Mouse (Mus musculus) lung, adult 2 months (tissue): ENCODE data around the gene Actc1. TPM values are rescaled to one million over a fixed set of nuclear protein-coding genes. Genes with fewer than 3 reads are reported as not detected.

ENCODE experiments used
- DNase-seq: peaks from one replicate; pipeline ENCODE4 v3.0.0; 2022
- H3K4me1 ChIP-seq: fragments of 200-500 bp; 2 replicates; pipeline ENCODE4 v1.6.1; 2011; ENCODE audit warnings: low read length; ENCODE audit not compliant: control insufficient read depth, insufficient read depth
- H3K4me3 ChIP-seq: fragments of 200-500 bp; replicated peaks from 2 replicates; pipeline ENCODE3; 2011; ENCODE audit warnings: low read depth, mild to moderate bottlenecking, control low read depth, low read length; ENCODE audit errors: extremely low read depth
- CTCF ChIP-seq: fragments of 200-500 bp; IDR thresholded peaks from 2 replicates; pipeline ENCODE4 v1.5.1; 2011; ENCODE audit warnings: mild to moderate bottlenecking, low read length, control low read depth; ENCODE audit not compliant: insufficient read depth
- POLR2A ChIP-seq: fragments of 200-500 bp; IDR thresholded peaks from 2 replicates; pipeline ENCODE4 v1.6.1; 2011; ENCODE audit warnings: low read depth, mild to moderate bottlenecking, control low read depth, low read length, borderline replicate concordance; ENCODE audit errors: extremely low read depth
- WGBS: fragments of 180-500 bp; shearing (Covaris S2); methylation state at CpG from one replicate; pipeline ENCODE4 v1.1.7; 2018; 5-methylcytosine and 5-hydroxymethylcytosine counted together
- polyA plus RNA-seq: library from polyadenylated mRNA; depleted of rRNA; stranded (reverse); fragments of >200 nt; gene quantifications from 2 replicates; pipeline ENCODE4 v1.2.3, GENCODE M21; 2012

Gene Actc1
- polyA plus RNA-seq, 1 experiment, result 721 TPM

DNA sequence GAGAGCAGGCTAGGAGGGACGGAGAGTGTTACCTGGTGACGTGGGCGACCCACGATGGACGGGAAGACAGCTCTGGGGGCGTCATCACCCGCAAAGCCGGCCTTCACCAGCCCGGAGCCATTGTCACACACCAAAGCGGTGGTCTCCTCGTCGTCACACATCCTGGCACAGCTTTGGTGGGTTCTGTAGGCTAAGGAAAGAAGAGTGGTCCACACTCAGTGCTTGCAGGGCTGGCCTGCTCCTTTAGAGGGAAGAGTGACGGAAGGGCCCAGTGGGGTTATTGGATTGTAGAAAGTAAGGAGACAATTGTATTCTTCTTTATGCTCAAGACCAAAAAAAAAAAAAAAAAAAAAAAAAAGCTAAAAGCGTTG, 1.5 kb downstream of the Actc1 start:
- TF ChIP-seq CTCF, result no peak
- no peak for TF ChIP-seq POLR2A
- H3K4me3 ChIP-seq, result no peak overlapping the region
- DNase-seq, result no peak
- 83% methylated on average over 14 of the region's 14 CpGs for WGBS
- no peaks in the 10 kb centered on the region for H3K4me1 ChIP-seq

DNA sequence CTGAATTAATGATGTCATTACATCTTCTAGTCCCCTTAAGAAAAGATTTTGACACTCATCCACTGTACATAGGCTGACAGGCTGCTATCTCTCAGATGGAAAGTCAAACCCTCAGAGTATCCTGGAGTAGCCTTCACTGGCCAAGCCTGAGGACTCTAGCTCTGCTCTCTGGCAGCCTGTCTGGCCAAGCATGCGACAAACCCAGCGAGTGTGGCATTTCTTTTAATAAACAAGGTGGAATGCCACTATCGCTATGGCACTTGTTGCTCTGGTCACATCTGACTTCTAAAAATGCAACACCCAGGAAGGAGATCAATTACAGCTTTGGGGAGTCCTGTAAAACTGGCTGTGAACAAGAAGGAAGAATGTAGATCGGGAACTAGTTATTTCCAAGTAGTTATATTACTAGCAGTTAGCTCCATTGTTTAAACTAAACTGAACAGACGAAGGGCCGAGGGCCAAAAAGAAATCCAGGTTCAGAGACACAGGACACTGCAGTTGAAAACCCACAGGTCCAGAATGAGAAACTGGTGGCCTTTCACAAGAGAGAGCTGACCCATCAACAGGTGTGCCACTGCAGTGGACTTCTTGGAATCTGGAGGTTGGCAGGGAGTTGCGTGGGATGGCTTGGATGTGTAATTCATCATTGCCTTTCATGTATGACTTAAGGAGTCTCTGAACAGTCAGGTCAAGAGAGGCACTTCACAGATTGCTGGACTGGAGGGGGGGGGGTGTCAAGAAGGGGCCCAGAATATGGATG, 2.1 kb downstream of the Actc1 start:
- DNase-seq, result no peak
- H3K4me3 ChIP-seq, result no peak overlapping the region
- WGBS, result 80% methylated on average over 7 of the region's 7 CpGs
- TF ChIP-seq CTCF (no peak), POLR2A (no peak)
- no peaks in the 10 kb centered on the region for H3K4me1 ChIP-seq

DNA sequence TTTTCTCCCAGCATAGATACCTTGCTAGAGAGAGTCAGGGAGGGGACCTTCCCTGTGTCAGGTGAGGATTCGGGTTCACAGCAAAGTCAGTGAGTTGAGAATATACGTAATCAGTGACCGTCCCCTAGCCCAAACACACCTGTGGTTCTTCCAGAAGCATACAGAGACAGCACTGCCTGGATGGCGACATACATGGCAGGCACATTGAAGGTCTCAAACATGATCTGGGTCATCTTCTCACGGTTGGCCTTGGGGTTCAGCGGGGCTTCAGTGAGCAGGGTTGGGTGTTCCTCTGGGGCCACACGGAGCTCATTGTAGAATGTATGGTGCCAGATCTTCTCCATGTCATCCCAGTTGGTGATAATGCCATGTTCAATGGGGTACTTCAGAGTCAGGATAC, 3.2 kb downstream of the Actc1 start:
- DNase-seq, result no peak
- TF ChIP-seq CTCF, result no peak
- TF ChIP-seq POLR2A, result no peak
- WGBS, result 88% methylated on average over 7 of the region's 7 CpGs
- H3K4me3 ChIP-seq, result no peak overlapping the region
- no peaks in the 10 kb centered on the region for H3K4me1 ChIP-seq

DNA sequence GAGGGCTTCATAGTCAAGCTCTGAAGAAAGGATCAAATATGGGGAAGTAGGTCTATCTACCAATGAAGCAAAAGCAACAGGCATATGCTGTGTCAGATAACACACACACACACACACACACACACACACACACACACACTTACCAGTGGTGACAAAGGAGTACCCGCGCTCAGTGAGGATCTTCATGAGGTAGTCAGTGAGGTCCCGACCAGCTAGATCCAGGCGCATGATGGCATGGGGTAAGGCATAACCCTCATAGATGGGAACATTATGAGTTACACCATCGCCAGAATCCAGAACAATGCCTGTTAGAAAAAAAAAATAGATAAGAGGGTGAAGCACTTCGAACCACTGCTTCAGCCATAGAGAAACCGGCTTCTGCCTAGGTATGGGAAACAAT, 4.0 kb downstream of the Actc1 start:
- no peak for TF ChIP-seq POLR2A
- TF ChIP-seq CTCF, result no peak
- Histone ChIP-seq H3K4me3 (no peak overlapping the region), H3K4me1 (no peaks in the 10 kb centered on the region)
- 89% methylated on average over 7 of the region's 7 CpGs for WGBS
- DNase-seq, result no peak

DNA sequence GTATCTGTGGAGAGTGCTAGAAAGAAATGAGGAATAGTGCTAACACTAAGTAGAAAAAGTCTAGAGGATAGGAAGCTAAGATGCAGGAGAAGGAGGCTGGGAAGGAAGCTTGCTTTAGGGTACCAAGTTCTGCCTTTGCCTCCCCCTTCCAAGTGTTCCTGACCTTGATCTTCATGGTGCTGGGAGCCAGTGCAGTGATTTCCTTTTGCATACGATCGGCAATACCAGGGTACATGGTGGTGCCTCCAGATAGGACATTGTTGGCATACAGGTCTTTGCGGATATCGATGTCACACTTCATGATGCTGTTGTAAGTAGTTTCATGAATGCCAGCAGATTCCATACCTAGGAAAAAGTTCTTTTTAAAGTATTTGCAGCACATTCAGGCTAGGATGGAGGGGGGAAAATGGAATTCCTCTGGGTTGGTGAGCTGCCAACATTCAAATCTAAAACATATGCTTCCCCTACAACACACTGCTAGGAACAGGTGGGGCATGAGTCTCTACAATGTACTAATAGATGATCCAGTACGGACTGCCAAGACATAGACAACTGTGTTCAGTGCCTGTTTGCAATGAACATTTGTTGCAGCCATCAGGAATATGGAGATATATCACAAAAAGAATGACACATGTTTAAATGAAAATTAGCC, 5.3 kb downstream of the Actc1 start:
- no peak for TF ChIP-seq CTCF
- no peak for TF ChIP-seq POLR2A
- no peak for DNase-seq
- H3K4me3 ChIP-seq, result no peak overlapping the region
- H3K4me1 ChIP-seq, result no peaks in the 10 kb centered on the region
- 78% methylated on average over 5 of the region's 5 CpGs for WGBS

DNA sequence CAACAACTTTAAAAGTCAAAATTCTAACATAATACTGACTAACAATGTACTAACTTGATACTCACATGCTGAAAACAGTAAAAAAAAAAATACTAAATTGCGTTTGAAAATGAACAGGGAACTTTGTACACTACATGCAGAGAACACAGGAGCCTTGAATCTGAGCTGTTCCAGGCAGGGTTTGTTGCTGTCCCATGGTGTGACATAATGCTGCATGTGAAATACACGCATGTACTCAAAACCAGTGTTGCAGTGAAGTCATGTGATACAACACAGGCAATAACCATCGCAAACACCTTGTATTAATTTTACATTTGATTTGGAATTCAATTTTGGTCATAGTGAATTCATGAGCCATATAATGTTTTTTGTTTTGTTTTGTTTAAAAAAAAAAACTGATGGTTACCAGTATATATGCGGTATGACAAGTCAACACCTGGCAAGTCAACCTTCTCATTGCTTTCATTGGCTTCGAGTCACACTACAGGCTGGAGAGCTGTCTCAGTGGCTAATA, 7.1 kb downstream of the Actc1 start:
- H3K4me1 ChIP-seq, result no peaks in the 10 kb centered on the region
- no peak for DNase-seq
- H3K4me3 ChIP-seq, result no peak overlapping the region
- TF ChIP-seq POLR2A, result no peak
- WGBS, result 90% methylated on average over 5 of the region's 5 CpGs

DNA sequence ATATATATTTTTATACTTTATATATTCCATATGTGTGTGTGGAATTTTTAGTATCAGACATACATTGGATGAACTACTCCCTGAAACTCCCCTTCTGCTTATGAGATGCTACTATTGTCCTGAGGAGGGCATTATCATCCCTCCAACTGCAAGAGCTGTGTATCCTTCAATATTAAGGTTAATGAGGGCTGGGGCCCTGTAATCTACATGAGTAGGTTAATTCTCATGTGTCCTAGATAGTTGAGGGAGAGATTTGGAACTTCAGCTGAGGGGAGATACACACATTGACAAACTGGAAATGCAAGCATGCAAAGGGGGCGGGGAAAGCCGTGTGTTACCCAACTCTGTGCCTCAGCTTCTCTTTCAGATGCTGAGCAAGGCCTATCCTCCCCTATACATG, 15.4 kb downstream of the Actc1 start:
- no peak for DNase-seq
- TF ChIP-seq POLR2A (no peak), CTCF (no peak)
- WGBS, result 69% methylated on average over 2 of the region's 2 CpGs
- Histone ChIP-seq H3K4me1 (no peaks in the 10 kb centered on the region), H3K4me3 (no peak overlapping the region)

DNA sequence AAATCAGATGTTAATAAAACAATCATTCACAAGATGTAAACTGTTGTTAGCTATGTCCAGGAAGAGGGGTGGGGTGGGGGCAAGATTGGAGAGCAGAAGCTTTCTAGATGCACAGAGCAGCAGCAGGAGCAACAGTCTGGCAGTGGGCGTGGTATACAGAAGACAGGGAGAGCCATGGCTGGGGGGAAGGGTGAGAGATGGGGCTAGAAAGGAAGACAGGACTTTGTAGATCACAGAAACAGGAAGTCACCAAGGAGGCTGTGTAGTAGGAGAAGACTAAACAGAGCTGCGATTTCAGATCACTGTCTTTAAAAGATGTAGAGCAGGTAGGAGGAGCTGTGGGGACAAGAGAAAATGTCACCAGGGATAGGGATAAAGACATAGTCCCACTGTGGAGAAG, 21.1 kb downstream of the Actc1 start:
- WGBS, result 24% methylated on average over 2 of the region's 2 CpGs
- no peak for TF ChIP-seq CTCF
- TF ChIP-seq POLR2A, result no peak
- no peaks in the 10 kb centered on the region for H3K4me1 ChIP-seq

DNA sequence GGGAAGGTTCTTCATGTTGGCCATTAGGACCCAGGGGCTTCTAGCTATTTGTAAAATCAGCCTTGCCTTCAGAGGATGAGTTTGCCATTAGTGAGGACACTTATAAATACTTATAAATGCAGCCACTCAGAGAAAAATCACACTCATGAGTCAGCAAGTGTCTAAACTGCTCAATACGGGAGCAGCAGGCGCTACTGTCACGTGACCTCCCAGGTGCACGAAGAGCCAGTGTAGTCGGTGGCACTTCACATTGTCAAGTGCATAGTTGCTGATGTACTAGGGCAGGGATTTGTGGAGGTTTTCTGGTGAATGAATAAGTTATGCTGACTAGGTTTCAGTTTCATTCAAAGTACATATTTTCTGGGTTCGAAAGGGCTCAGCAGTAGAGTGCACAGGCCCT, 30.0 kb downstream of the Actc1 start:
- DNase-seq, result no peak
- 68% methylated on average over 6 of the region's 6 CpGs for WGBS
- TF ChIP-seq CTCF, result no peak
- no peak for TF ChIP-seq POLR2A

More for the DNA sequence above, 21.1 kb downstream of the Actc1 start:
- no peak overlapping the region for H3K4me3 ChIP-seq
- DNase-seq, result no peak

DNA sequence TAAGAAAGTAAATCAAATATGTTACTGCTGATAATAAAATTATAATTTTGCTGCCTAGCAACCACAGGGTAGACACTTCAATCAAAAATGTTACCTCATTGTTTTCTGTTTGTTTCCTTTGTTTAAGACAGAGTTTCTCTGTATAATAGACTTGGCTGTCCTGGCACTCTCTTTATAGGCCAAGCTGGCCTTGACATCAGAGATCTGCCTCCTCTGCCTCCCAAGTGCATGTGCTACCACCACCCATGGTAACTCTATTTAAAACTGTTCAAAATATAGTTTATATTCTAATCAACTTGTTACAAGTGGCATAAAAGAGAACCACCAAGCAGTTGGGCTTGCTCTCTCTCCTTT, 33.2 kb downstream of the Actc1 start:
- H3K4me1 ChIP-seq, result no peaks in the 10 kb centered on the region
- no peak for DNase-seq
- TF ChIP-seq CTCF (no peak), POLR2A (no peak)
- no peak overlapping the region for H3K4me3 ChIP-seq

More for the DNA sequence above, 30.0 kb downstream of the Actc1 start:
- Histone ChIP-seq H3K4me3 (no peak overlapping the region), H3K4me1 (no peaks in the 10 kb centered on the region)
